Mouse (Mus musculus) bone marrow macrophage, adult 2 months (primary cell): Measurements from ENCODE around the gene E030018B13Rik.

Source experiments
- CTCF ChIP-seq: IDR thresholded peaks from 2 replicates; pipeline ENCODE4 v1.5.1; 2012; ENCODE audit warnings: low read depth, mild to moderate bottlenecking, low read length, moderate library complexity
- POLR2A ChIP-seq: IDR thresholded peaks from 2 replicates; pipeline ENCODE4 v1.6.1; 2012; ENCODE audit warnings: mild to moderate bottlenecking, low read depth, low read length, borderline replicate concordance

DNA sequence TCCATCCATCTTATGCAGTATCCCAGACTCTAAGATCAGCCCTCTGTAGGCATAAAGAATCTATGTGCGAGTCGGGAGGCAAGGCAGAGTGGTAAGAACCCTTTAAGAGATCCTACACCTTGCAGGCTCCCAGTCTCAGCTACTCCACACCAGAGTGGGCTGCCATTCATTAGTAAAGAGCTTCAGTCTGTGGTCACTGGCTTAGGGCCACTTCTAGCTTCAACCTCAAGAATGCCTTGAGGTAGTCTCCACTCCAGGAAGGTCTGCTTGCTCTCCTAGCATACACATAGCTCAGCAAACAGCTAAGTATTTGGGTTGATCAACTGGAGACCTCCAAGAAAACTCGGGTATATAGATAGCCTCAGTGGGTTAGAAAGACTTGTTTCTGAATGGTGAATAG is 19.0 kb upstream of the E030018B13Rik start:
- TF ChIP-seq CTCF (no peak), POLR2A (no peak)
